Mouse (Mus musculus): ENCODE results near the gene Vmn2r68. TPM values are rescaled to one million over a fixed set of nuclear protein-coding genes. Genes with fewer than 3 reads are reported as not detected.

Vmn2r68 gene
- polyA plus RNA-seq (2012; rRNA removed; ENCODE audit: low replicate concordance), result not detected in 2 replicates

DNA sequence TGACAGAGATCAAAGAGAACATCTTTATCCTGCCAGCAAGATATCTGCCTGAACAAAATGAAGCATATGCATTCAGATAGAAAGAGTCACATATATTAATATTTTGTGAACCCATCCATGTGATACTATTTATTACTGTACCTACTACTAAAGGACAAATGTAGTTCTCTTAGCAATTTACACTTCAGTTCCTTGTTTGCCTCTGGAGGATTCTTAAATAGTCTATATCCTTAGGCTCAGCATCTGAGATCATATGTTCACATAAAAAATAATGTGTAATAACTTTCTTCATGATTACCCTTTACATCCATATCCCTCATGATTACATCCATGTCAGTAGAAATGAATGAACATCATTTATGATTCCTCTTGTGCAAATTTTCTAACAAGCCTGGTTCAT, at the start of gene Vmn2r68:
TSS of gene Vmn2r68 (minus strand) at position 101 of the 400 bp plus-strand sequence.

Other genes starting within 250 kb of the Vmn2r68 start
- not detected in 2 replicates for gene Vmn2r66, start 225.5 kb downstream of the Vmn2r68 start, polyA plus RNA-seq (2012; rRNA removed; ENCODE audit: low replicate concordance)
- not detected in 2 replicates for gene Vmn2r67, start 81.8 kb downstream of the Vmn2r68 start, polyA plus RNA-seq (2012; rRNA removed; ENCODE audit: low replicate concordance)
- not detected in 2 replicates for gene Vmn2r69, start 178.1 kb upstream of the Vmn2r68 start, polyA plus RNA-seq (2012; rRNA removed; ENCODE audit: low replicate concordance)

Measured in subcutaneous adipose tissue, adult 2 months (tissue).